Mouse (Mus musculus): ENCODE data around the gene Tbc1d10c. TPM values are rescaled to one million over a fixed set of nuclear protein-coding genes. Genes with fewer than 3 reads are reported as not detected.
A peak's percentile ranks its signal among the peaks of the same experiment; 100 is the strongest.

Tbc1d10c gene
- total and polyA plus RNA-seq, 3 experiments = 43.5 to 58.5 (median 46.3) TPM

DNA sequence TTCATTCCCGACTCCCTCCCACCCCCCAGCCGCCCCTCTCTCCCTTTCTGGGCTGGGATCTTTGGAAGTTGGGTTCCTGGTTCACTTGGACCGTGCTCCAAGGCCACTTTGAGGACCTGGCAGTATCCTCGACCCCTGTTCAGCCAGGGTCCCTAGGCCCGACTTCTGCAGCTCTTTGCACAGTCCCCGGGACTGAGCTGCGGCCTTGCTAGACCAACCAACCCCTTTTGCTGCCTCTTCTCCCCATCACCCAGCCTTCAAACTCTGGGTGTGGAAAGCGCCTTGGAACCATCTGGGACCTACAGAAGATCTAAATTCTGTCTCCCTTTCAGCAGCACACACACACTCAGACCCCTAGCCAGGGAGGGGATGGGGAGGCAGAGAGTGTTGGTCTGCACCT lies 42.3 kb downstream of the Tbc1d10c start:
- Histone ChIP-seq H3K79me2 (replicated peaks; ENCODE audit: control insufficient read depth, extremely low read depth, insufficient read depth, poor library complexity, severe bottlenecking) (peaks cover 15% of the 10 kb centered on the region), H3K4me2 (ENCODE audit: insufficient read depth, low read depth, poor library complexity, severe bottlenecking) (peak overlapping the region; percentile 93), H3K27ac (ENCODE audit: insufficient read depth, low read depth) (peak overlapping the region; percentile 84), H3K9ac (ENCODE audit: insufficient read depth, low read depth) (peak overlapping the region; percentile 96), H3K4me1 (ENCODE audit: control insufficient read depth in 1 of 2, insufficient read depth in 2 of 2) (peaks cover 44 to 75% of the 10 kb centered on the region in 2 experiments), H3K4me3 (replicated peaks in 1 of 3; ENCODE audit: low read depth in 2 of 3, low read length in 2 of 3, poor library complexity in 1 of 3) (peak overlapping the region; percentile 52 to 92 (median 77)), H3K36me3 (replicated peaks in 1 of 2; ENCODE audit: control insufficient read depth in 1 of 2, insufficient read depth in 1 of 2, low read length in 1 of 2) (peaks cover 30 to 42% of the 10 kb centered on the region in 2 experiments), H3K9me3 (replicated peaks; ENCODE audit: low read length) (peaks cover 5% of the 10 kb centered on the region), H3K27me3 (replicated peaks) (no peaks in the 10 kb centered on the region)
- TF ChIP-seq ETS1 (conservative IDR thresholded peaks at IDR 0.05; ENCODE audit: low read depth, low read length) = no peak
- no peak for TF ChIP-seq SIN3A (IDR thresholded peaks at IDR 0.05; ENCODE audit: low read length)
- no peak for TF ChIP-seq POLR2AphosphoS2 (IDR thresholded peaks at IDR 0.05; ENCODE audit: low read depth, low read length)
- TF ChIP-seq MXI1 (IDR thresholded peaks at IDR 0.05; ENCODE audit: low read depth, low read length) = no peak
- no peak for TF ChIP-seq RCOR1 (conservative IDR thresholded peaks at IDR 0.05; ENCODE audit: low read depth, low read length)
- no peak for TF ChIP-seq ZMIZ1 (IDR thresholded peaks at IDR 0.05; ENCODE audit: low read depth, low read length)
- no peak for TF ChIP-seq CHD2 (IDR thresholded peaks at IDR 0.05; ENCODE audit: low read length)
- TF ChIP-seq MAZ (IDR thresholded peaks at IDR 0.05; ENCODE audit: low read depth, low read length) = no peak
- no peak for TF ChIP-seq MEF2A (IDR thresholded peaks at IDR 0.05; ENCODE audit: borderline replicate concordance, low read depth, low read length)
- TF ChIP-seq USF2 (conservative IDR thresholded peaks at IDR 0.05; ENCODE audit: low read depth, low read length) = no peak
- no peak for TF ChIP-seq KAT2A (IDR thresholded peaks at IDR 0.05; ENCODE audit: insufficient replicate concordance, low read length)
- no peak for TF ChIP-seq NELFE (IDR thresholded peaks at IDR 0.05; ENCODE audit: low read depth, low read length)
- no peak for TF ChIP-seq NRF1 (IDR thresholded peaks at IDR 0.05; ENCODE audit: low read depth, low read length)
- TF ChIP-seq TBP (conservative IDR thresholded peaks at IDR 0.05; ENCODE audit: low read depth, low read length) = no peak
- TF ChIP-seq MAX (IDR thresholded peaks at IDR 0.05; ENCODE audit: low read length) = no peak
- no peak for TF ChIP-seq EP300 (IDR thresholded peaks at IDR 0.05; ENCODE audit: low read length)
- TF ChIP-seq CHD1 (IDR thresholded peaks at IDR 0.05; ENCODE audit: low read depth, low read length) = no peak
- TF ChIP-seq ZNF384 (IDR thresholded peaks at IDR 0.05; ENCODE audit: low read depth, low read length) = no peak
- no peak; the same call in 1 of the 2 replicates for TF ChIP-seq TCF12 (IDR thresholded peaks at IDR 0.05; ENCODE audit: low read depth, low read length)
- TF ChIP-seq MYC (IDR thresholded peaks at IDR 0.05; ENCODE audit: low read depth, low read length) = no peak
- peak; percentile 31 for DNase-seq (ENCODE audit: extremely low read depth)
- in situ Hi-C loops (cut with MboI; ENCODE audit: low pct_ligation_motif_present, low pct_unique_long_range_greater_than_20kb, low sequenced_read_pairs) = no loop called here
- dilution Hi-C loops (cut with MboI; ENCODE audit: extremely low pct_ligation_motif_present, extremely low pct_unique_long_range_greater_than_20kb, low sequenced_read_pairs) = no loop called here

DNA sequence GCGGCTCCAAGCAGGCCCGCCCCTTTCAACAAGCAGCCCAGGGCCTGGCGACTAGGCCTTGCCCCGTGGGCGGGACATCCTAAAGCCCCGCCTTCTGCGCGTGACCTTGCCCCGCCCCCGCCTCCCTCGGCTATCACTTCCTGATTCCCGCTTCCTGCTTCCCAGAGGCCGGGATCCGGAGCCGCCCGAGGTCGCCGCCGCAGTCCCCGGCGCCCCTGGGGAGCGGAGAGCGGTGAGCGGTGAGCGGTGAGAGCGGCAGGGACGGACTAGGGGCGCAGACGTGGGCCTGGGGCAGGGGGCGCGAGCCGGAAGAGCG lies 42.6 kb downstream of the Tbc1d10c start, which contains the start of gene Coro1b:
Gene Coro1b (plus strand): TSS at position 129 of the 316 bp plus-strand sequence.
- TF ChIP-seq ELF1 (IDR thresholded peaks at IDR 0.05; ENCODE audit: low read depth, low read length) (peak; percentile 95), MAZ (IDR thresholded peaks at IDR 0.05; ENCODE audit: low read depth, low read length) (no peak), ZKSCAN1 (IDR thresholded peaks at IDR 0.05; ENCODE audit: borderline replicate concordance, low read depth, low read length) (no peak), TCF12 (IDR thresholded peaks at IDR 0.05; ENCODE audit: low read depth, low read length) (peak; percentile 66), NELFE (IDR thresholded peaks at IDR 0.05; ENCODE audit: low read depth, low read length) (peak; percentile 30; the same call in 1 of the 2 replicates), USF1 (IDR thresholded peaks at IDR 0.05; ENCODE audit: low read depth, low read length) (peak; percentile 56), ZMIZ1 (IDR thresholded peaks at IDR 0.05; ENCODE audit: low read depth, low read length) (no peak), MXI1 (IDR thresholded peaks at IDR 0.05; ENCODE audit: low read depth, low read length) (no peak), POLR2A (IDR thresholded peaks at IDR 0.05; ENCODE audit: low read depth, low read length) (peak; percentile 70), POLR2AphosphoS2 (IDR thresholded peaks at IDR 0.05; ENCODE audit: low read depth, low read length) (no peak), UBTF (IDR thresholded peaks at IDR 0.05; ENCODE audit: low read depth, low read length) (0 out of 2 replicates have a peak, but pooled peaks have one; percentile 28), ETS1 (conservative IDR thresholded peaks at IDR 0.05; ENCODE audit: low read depth, low read length) (0 out of 2 replicates have a peak, but pooled peaks have one; percentile 16), HCFC1 (IDR thresholded peaks at IDR 0.05; ENCODE audit: low read depth, low read length) (peak; percentile 60), ZNF384 (IDR thresholded peaks at IDR 0.05; ENCODE audit: low read depth, low read length) (no peak), NRF1 (IDR thresholded peaks at IDR 0.05; ENCODE audit: low read depth, low read length) (0 out of 2 replicates have a peak, but pooled peaks have one; percentile 39), CHD2 (IDR thresholded peaks at IDR 0.05; ENCODE audit: low read length) (no peak), RCOR1 (conservative IDR thresholded peaks at IDR 0.05; ENCODE audit: low read depth, low read length) (no peak), IRF4 (IDR thresholded peaks at IDR 0.05; ENCODE audit: low read depth, low read length) (peak; percentile 55; the same call in 1 of the 2 replicates), EP300 (IDR thresholded peaks at IDR 0.05; ENCODE audit: low read length) (no peak), ZC3H11A (IDR thresholded peaks at IDR 0.05; ENCODE audit: low read depth, low read length) (no peak), BHLHE40 (IDR thresholded peaks at IDR 0.05; ENCODE audit: low read depth, low read length) (peak; percentile 96), TBP (conservative IDR thresholded peaks at IDR 0.05; ENCODE audit: low read depth, low read length) (no peak), KAT2A (IDR thresholded peaks at IDR 0.05; ENCODE audit: insufficient replicate concordance, low read length) (no peak), E2F4 (IDR thresholded peaks at IDR 0.05; ENCODE audit: insufficient replicate concordance, low read depth, low read length) (no peak)
- Histone ChIP-seq H3K4me1 (ENCODE audit: control insufficient read depth in 1 of 2, insufficient read depth in 2 of 2) (peaks cover 45 to 75% of the 10 kb centered on the region in 2 experiments), H3K9ac (ENCODE audit: insufficient read depth, low read depth) (peak within 1 kb of the TSS; percentile 96), H3K36me3 (replicated peaks in 1 of 2; ENCODE audit: control insufficient read depth in 1 of 2, insufficient read depth in 1 of 2, low read length in 1 of 2) (peaks cover 27 to 39% of the 10 kb centered on the region in 2 experiments), H3K4me2 (ENCODE audit: insufficient read depth, low read depth, poor library complexity, severe bottlenecking) (peak within 1 kb of the TSS; percentile 93), H3K4me3 (replicated peaks in 1 of 3; ENCODE audit: low read depth in 2 of 3, low read length in 2 of 3, poor library complexity in 1 of 3) (peak within 1 kb of the TSS; percentile 52 to 92 (median 77)), H3K79me2 (replicated peaks; ENCODE audit: control insufficient read depth, extremely low read depth, insufficient read depth, poor library complexity, severe bottlenecking) (peaks cover 15% of the 10 kb centered on the region), H3K27ac (ENCODE audit: insufficient read depth, low read depth) (peak within 1 kb of the TSS; percentile 84), H3K27me3 (replicated peaks) (no peaks in the 10 kb centered on the region), H3K9me3 (replicated peaks; ENCODE audit: low read length) (peaks cover 5% of the 10 kb centered on the region)
- peak; percentile 86 for DNase-seq (ENCODE audit: extremely low read depth)
- in situ Hi-C loops (cut with MboI; ENCODE audit: low pct_ligation_motif_present, low pct_unique_long_range_greater_than_20kb, low sequenced_read_pairs) (no loop called here), dilution Hi-C loops (cut with MboI; ENCODE audit: extremely low pct_ligation_motif_present, extremely low pct_unique_long_range_greater_than_20kb, low sequenced_read_pairs) (no loop called here)
